Mouse (Mus musculus) cerebellum, adult 2 months (tissue): ENCODE measurements at regions not wholly inside any gene's neighbourhood (a gene's known extent, or its start where the extent isn't known, plus 50 kb on each side); places are given as distances from the start of the nearest gene placed in this dataset.

Experiments used
- CTCF ChIP-seq: fragments of 200-500 bp; IDR thresholded peaks from 2 replicates; pipeline ENCODE4 v1.5.1; 2011; ENCODE audit warnings: low read depth, mild to moderate bottlenecking, control low read depth, low read length, moderate library complexity, borderline replicate concordance; ENCODE audit not compliant: insufficient read depth
- POLR2A ChIP-seq: fragments of 200-500 bp; IDR thresholded peaks from 2 replicates; pipeline ENCODE4 v1.6.1; 2011; ENCODE audit warnings: low read length, control low read depth, borderline replicate concordance; ENCODE audit not compliant: insufficient read depth

- TF ChIP-seq CTCF (no peak), POLR2A (no peak)
These were observed 178.4 kb downstream of the Xpnpep1 start for GRCm38 (mm10) chr19:52861576-52861975.
